Mouse (Mus musculus) lung, adult 2 months (tissue): Measurements from ENCODE around the gene Lmod2.

ENCODE experiments used
- CTCF ChIP-seq: fragments of 200-500 bp; IDR thresholded peaks from 2 replicates; pipeline ENCODE4 v1.5.1; 2011; ENCODE audit warnings: mild to moderate bottlenecking, low read length, control low read depth; ENCODE audit not compliant: insufficient read depth
- POLR2A ChIP-seq: fragments of 200-500 bp; IDR thresholded peaks from 2 replicates; pipeline ENCODE4 v1.6.1; 2011; ENCODE audit warnings: low read depth, mild to moderate bottlenecking, control low read depth, low read length, borderline replicate concordance; ENCODE audit errors: extremely low read depth

DNA sequence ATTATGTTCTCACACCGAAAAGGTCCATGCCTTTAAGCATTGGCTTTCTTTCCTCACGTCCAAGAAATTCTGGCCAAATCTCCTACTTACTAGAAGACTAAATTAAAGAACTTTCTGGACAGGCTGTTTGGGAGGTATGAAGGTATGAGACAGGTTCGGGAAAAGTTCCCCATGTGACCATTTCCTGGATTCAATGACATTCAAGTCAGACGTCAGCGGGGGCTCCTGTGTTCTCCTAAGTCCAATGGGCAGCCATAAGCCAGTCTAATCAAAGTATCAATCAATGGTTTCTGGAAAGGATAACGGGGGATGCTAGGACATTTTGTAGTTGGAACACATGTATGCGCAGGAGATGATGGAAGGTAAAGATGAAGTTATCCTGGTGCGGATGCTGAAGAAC, 8.1 kb downstream of the Lmod2 start:
- TF ChIP-seq POLR2A (no peak), CTCF (no peak)
